Mouse (Mus musculus) midbrain, embryonic 12.5 days (tissue): ENCODE data around the gene Flt1. TPM values are rescaled to one million over a fixed set of nuclear protein-coding genes. Genes with fewer than 3 reads are reported as not detected.
"Not testable (repeated sequence)": the region's sequence is repeated elsewhere in the genome, so short reads cannot be mapped to it uniquely, and the experiment has no call there.

ENCODE experiments used
- ATAC-seq: fragments of 200-750 bp; cut with Nextera tagmentation; 2 replicates; pipeline ENCODE4 v1.8.0; 2017; ENCODE audit warnings: low read depth, moderate TSS enrichment, moderate library complexity; ENCODE audit not compliant: low FRiP score
- H3K27ac ChIP-seq: fragments of 300-500 bp; sonication (generic); replicated peaks from 2 replicates; pipeline ENCODE4 v1.5.1; 2016; ENCODE audit warnings: mild to moderate bottlenecking
- H3K27me3 ChIP-seq: fragments of 300-500 bp; sonication (generic); 2 replicates; pipeline ENCODE4 v1.6.1; 2016; ENCODE audit warnings: mild to moderate bottlenecking
- H3K36me3 ChIP-seq: fragments of 300-500 bp; sonication (generic); 2 replicates; pipeline ENCODE4 v1.6.1; 2016
- H3K4me1 ChIP-seq: fragments of 300-500 bp; sonication (generic); 2 replicates; pipeline ENCODE4 v1.6.1; 2016
- H3K4me2 ChIP-seq: fragments of 300-500 bp; sonication (generic); replicated peaks from 2 replicates; pipeline ENCODE4 v1.6.1; 2016; ENCODE audit warnings: mild to moderate bottlenecking, moderate library complexity
- H3K4me3 ChIP-seq: fragments of 300-500 bp; sonication (generic); 2 replicates; pipeline ENCODE4 v1.5.1; 2016; ENCODE audit warnings: mild to moderate bottlenecking
- H3K9ac ChIP-seq: fragments of 300-500 bp; sonication (generic); replicated peaks from 2 replicates; pipeline ENCODE4 v1.6.1; 2016; ENCODE audit warnings: mild to moderate bottlenecking, moderate library complexity
- H3K9me3 ChIP-seq: fragments of 300-500 bp; sonication (generic); 2 replicates; pipeline ENCODE4 v1.6.1; 2016; ENCODE audit warnings: mild to moderate bottlenecking
- whole genome bisulfite sequencing: fragments of 180-500 bp; shearing (Covaris S2); methylation state at CpG from one replicate; pipeline ENCODE4 v1.1.7; 2016; 5-methylcytosine and 5-hydroxymethylcytosine counted together
- polyA plus RNA-seq: library from polyadenylated mRNA; unstranded; fragments of >200 nt; fragmentation: Nextera tagmentation; extraction: Ambion mirVana; gene quantifications from 2 replicates; pipeline ENCODE4 v1.2.1, GENCODE M21; 2016

Gene Flt1
- polyA plus RNA-seq, 1 experiment from 2014 or later, result 12.6 TPM

DNA sequence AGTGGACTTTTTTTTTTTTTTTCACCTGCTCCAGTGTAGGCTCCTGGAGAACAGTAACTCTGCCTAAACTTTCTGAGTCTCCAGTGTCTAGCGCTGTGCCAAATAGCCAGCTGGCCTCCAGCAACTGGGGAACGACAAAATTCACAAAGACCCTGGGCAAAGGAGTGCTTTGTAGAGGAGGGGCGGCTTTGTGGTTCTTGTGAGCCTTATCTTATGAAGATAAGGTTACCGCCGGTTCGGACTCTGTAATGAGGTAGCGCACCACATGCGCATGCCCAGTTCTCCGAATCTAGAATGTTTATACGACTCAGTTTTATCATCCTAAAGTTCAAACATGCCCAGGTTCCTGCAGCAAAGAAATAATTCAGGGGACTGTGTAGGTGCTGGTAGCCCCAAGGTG, 102.1 kb downstream of the Flt1 start:
- WGBS, result 93% methylated on average over 10 of the region's 10 CpGs
- no peak for ATAC-seq

GRCm38 (mm10) chr5:147620178-147620577, 105.6 kb downstream of the Flt1 start:
- Histone ChIP-seq H3K9ac (no peak overlapping the region), H3K4me3 (no peak overlapping the region), H3K36me3 (no peaks in the 10 kb centered on the region), H3K4me2 (no peak overlapping the region), H3K27me3 (no peaks in the 10 kb centered on the region), H3K27ac (no peak overlapping the region), H3K9me3 (peaks cover 3% of the 10 kb centered on the region; the same call in 1 of the 2 replicates), H3K4me1 (no peaks in the 10 kb centered on the region)
- WGBS, result 27% methylated on average over 2 of the region's 2 CpGs
- no peak for ATAC-seq

More for the DNA sequence above, 102.1 kb downstream of the Flt1 start:
- Histone ChIP-seq H3K9ac (no peak overlapping the region), H3K27me3 (no peaks in the 10 kb centered on the region), H3K36me3 (no peaks in the 10 kb centered on the region), H3K4me3 (no peak overlapping the region), H3K9me3 (peaks cover 3% of the 10 kb centered on the region; the same call in 1 of the 2 replicates), H3K4me2 (no peak overlapping the region), H3K27ac (no peak overlapping the region), H3K4me1 (no peaks in the 10 kb centered on the region)

GRCm38 (mm10) chr5:147618243-147618642, 107.6 kb downstream of the Flt1 start:
- no peak for ATAC-seq
- Histone ChIP-seq H3K4me2 (no peak overlapping the region), H3K27me3 (no peaks in the 10 kb centered on the region), H3K9me3 (no peaks in the 10 kb centered on the region), H3K4me1 (no peaks in the 10 kb centered on the region), H3K4me3 (no peak overlapping the region), H3K36me3 (no peaks in the 10 kb centered on the region), H3K27ac (no peak overlapping the region), H3K9ac (no peak overlapping the region)
- WGBS, result 82% methylated on average over 10 of the region's 10 CpGs

- Histone ChIP-seq H3K4me1 (no peaks in the 10 kb centered on the region), H3K27me3 (no peaks in the 10 kb centered on the region), H3K9me3 (no peaks in the 10 kb centered on the region), H3K4me3 (no peak overlapping the region), H3K36me3 (no peaks in the 10 kb centered on the region), H3K9ac (no peak overlapping the region), H3K4me2 (no peak overlapping the region), H3K27ac (no peak overlapping the region)
- no peak for ATAC-seq
- 68% methylated on average over 3 of the region's 3 CpGs for WGBS
Measured at GRCm38 (mm10) chr5:147616450-147616849, 109.4 kb downstream of the Flt1 start.

GRCm38 (mm10) chr5:147614659-147615058, 111.2 kb downstream of the Flt1 start:
- no peak for ATAC-seq
- Histone ChIP-seq H3K4me1 (no peaks in the 10 kb centered on the region), H3K9ac (no peak overlapping the region), H3K36me3 (no peaks in the 10 kb centered on the region), H3K9me3 (no peaks in the 10 kb centered on the region), H3K4me3 (no peak overlapping the region), H3K27me3 (no peaks in the 10 kb centered on the region), H3K4me2 (no peak overlapping the region), H3K27ac (no peak overlapping the region)
- 85% methylated on average over 6 of the region's 6 CpGs for WGBS

DNA sequence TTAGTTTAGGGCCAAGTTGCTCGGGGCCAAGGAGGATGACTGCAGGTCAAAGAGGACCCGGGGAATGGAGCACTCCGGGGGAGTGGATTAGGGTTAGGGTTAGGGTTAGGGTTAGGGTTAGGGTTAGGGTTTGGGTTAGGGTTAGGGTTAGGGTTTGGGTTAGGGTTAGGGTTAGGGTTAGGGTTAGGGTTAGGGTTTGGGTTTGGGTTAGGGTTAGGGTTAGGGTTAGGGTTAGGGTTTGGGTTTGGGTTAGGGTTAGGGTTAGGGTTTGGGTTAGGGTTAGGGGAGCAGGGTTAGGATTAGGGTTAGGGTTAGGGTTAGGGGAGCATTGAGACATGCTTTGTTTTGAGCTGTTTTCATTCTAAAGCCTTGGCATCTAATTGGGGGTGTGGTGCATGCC, 114.5 kb downstream of the Flt1 start:
- H3K27me3 ChIP-seq, H3K27ac ChIP-seq, H3K9ac ChIP-seq, H3K36me3 ChIP-seq, H3K4me1 ChIP-seq, H3K9me3 ChIP-seq, H3K4me2 ChIP-seq, H3K4me3 ChIP-seq, ATAC-seq: not testable (repeated sequence)
- WGBS, result 81% methylated on average over 3 of the region's 3 CpGs

GRCm38 (mm10) chr5:147607256-147607975, 118.4 kb downstream of the Flt1 start:
- WGBS, result 85% methylated on average over 13 of the region's 13 CpGs

GRCm38 (mm10) chr5:147606751-147607150, 119.1 kb downstream of the Flt1 start:
- ATAC-seq, result no peak
- no peaks in the 10 kb centered on the region for H3K27me3 ChIP-seq
- no peak overlapping the region for H3K4me3 ChIP-seq
- no peak overlapping the region for H3K4me2 ChIP-seq
- no peaks in the 10 kb centered on the region for H3K9me3 ChIP-seq
- WGBS, result 90% methylated on average over 13 of the region's 13 CpGs
- no peak overlapping the region for H3K9ac ChIP-seq
- no peaks in the 10 kb centered on the region for H3K36me3 ChIP-seq
- H3K27ac ChIP-seq, result no peak overlapping the region
- H3K4me1 ChIP-seq, result peaks cover 2% of the 10 kb centered on the region; the same call in 1 of the 2 replicates

More at GRCm38 (mm10) chr5:147607256-147607975, 118.4 kb downstream of the Flt1 start:
- Histone ChIP-seq H3K4me1 (peaks cover 2% of the 10 kb centered on the region; the same call in 1 of the 2 replicates), H3K4me2 (no peak overlapping the region), H3K4me3 (no peak overlapping the region), H3K9ac (no peak overlapping the region), H3K27me3 (no peaks in the 10 kb centered on the region), H3K36me3 (no peaks in the 10 kb centered on the region), H3K9me3 (no peaks in the 10 kb centered on the region), H3K27ac (no peak overlapping the region)
- ATAC-seq, result no peak

- H3K9ac ChIP-seq, result no peak overlapping the region
- 82% methylated on average over 18 of the region's 18 CpGs for WGBS
- H3K4me1 ChIP-seq, result no peaks in the 10 kb centered on the region
- no peak for ATAC-seq
- no peak overlapping the region for H3K4me2 ChIP-seq
- no peaks in the 10 kb centered on the region for H3K9me3 ChIP-seq
- H3K27me3 ChIP-seq, result no peaks in the 10 kb centered on the region
- no peaks in the 10 kb centered on the region for H3K36me3 ChIP-seq
- no peak overlapping the region for H3K4me3 ChIP-seq
- no peak overlapping the region for H3K27ac ChIP-seq
Measured at GRCm38 (mm10) chr5:147601460-147602360, 124.1 kb downstream of the Flt1 start.

- ATAC-seq, result no peak
- no peak overlapping the region for H3K27ac ChIP-seq
- H3K4me3 ChIP-seq, result no peak overlapping the region
- no peak overlapping the region for H3K4me2 ChIP-seq
- no peaks in the 10 kb centered on the region for H3K9me3 ChIP-seq
- no peaks in the 10 kb centered on the region for H3K36me3 ChIP-seq
- 87% methylated on average over 16 of the region's 16 CpGs for WGBS
- H3K4me1 ChIP-seq, result no peaks in the 10 kb centered on the region
- H3K27me3 ChIP-seq, result no peaks in the 10 kb centered on the region
- no peak overlapping the region for H3K9ac ChIP-seq
Measured at GRCm38 (mm10) chr5:147597825-147598224, 128.0 kb downstream of the Flt1 start.

- Histone ChIP-seq H3K4me1 (no peaks in the 10 kb centered on the region), H3K9me3 (no peaks in the 10 kb centered on the region), H3K9ac (no peak overlapping the region), H3K36me3 (no peaks in the 10 kb centered on the region), H3K27ac (no peak overlapping the region), H3K4me3 (no peak overlapping the region), H3K27me3 (no peaks in the 10 kb centered on the region), H3K4me2 (no peak overlapping the region)
- WGBS, result 66% methylated on average over 12 of the region's 12 CpGs
- no peak for ATAC-seq
Measured at GRCm38 (mm10) chr5:147589814-147590213, 136.0 kb downstream of the Flt1 start.

GRCm38 (mm10) chr5:147585070-147585469, 140.7 kb downstream of the Flt1 start:
- no peaks in the 10 kb centered on the region for H3K27me3 ChIP-seq
- no peak overlapping the region for H3K4me3 ChIP-seq
- H3K9ac ChIP-seq, result no peak overlapping the region
- no peaks in the 10 kb centered on the region for H3K36me3 ChIP-seq
- H3K4me2 ChIP-seq, result no peak overlapping the region
- 88% methylated on average over 1 of the region's 1 CpGs for WGBS
- H3K4me1 ChIP-seq, result no peaks in the 10 kb centered on the region
- ATAC-seq, result no peak
- H3K27ac ChIP-seq, result no peak overlapping the region
- H3K9me3 ChIP-seq, result no peaks in the 10 kb centered on the region
